Mouse (Mus musculus) lung, embryonic 15.5 days (tissue): ENCODE results near the gene Pate1. TPM values are rescaled to one million over a fixed set of nuclear protein-coding genes. Genes with fewer than 3 reads are reported as not detected.

ENCODE experiments used
- ATAC-seq: fragments of 200-750 bp; cut with Nextera tagmentation; 2 replicates; pipeline ENCODE4 v1.8.0; 2017; ENCODE audit warnings: moderate number of reproducible peaks, borderline replicate concordance; ENCODE audit not compliant: low FRiP score, low TSS enrichment; ENCODE audit errors: extremely low read depth
- H3K27ac ChIP-seq: fragments of 300-500 bp; sonication (generic); 2 replicates; pipeline ENCODE4 v1.5.1; 2015; ENCODE audit warnings: moderate library complexity, mild to moderate bottlenecking, inconsistent platforms
- H3K27me3 ChIP-seq: fragments of 300-500 bp; sonication (generic); 2 replicates; pipeline ENCODE4 v1.6.1; 2015; ENCODE audit warnings: inconsistent platforms
- H3K36me3 ChIP-seq: fragments of 300-500 bp; sonication (generic); 2 replicates; pipeline ENCODE4 v1.6.1; 2015; ENCODE audit warnings: inconsistent platforms
- H3K4me1 ChIP-seq: fragments of 300-500 bp; sonication (generic); 2 replicates; pipeline ENCODE4 v1.6.1; 2015; ENCODE audit warnings: inconsistent platforms
- H3K4me2 ChIP-seq: fragments of 300-500 bp; sonication (generic); 2 replicates; pipeline ENCODE4 v1.6.1; 2015; ENCODE audit warnings: inconsistent platforms, mild to moderate bottlenecking, moderate library complexity
- H3K4me3 ChIP-seq: fragments of 300-500 bp; sonication (generic); 2 replicates; pipeline ENCODE4 v1.5.1; 2015; ENCODE audit warnings: mild to moderate bottlenecking, inconsistent platforms
- H3K9ac ChIP-seq: fragments of 300-500 bp; sonication (generic); 2 replicates; pipeline ENCODE4 v1.6.1; 2015; ENCODE audit warnings: inconsistent platforms
- H3K9me3 ChIP-seq: fragments of 300-500 bp; sonication (generic); 2 replicates; pipeline ENCODE4 v1.6.1; 2016; ENCODE audit warnings: inconsistent platforms
- WGBS: fragments of 180-500 bp; shearing (Covaris S2); methylation state at CpG from one replicate; pipeline ENCODE4 v1.1.7; 2015; 5-methylcytosine and 5-hydroxymethylcytosine counted together
- polyA plus RNA-seq: library from polyadenylated mRNA; unstranded; fragments of >200 nt; fragmentation: Nextera tagmentation; extraction: Ambion mirVana; gene quantifications from 2 replicates; pipeline ENCODE4 v1.2.1, GENCODE M21; 2015

Pate1 gene
- not detected in 2 replicates for polyA plus RNA-seq

- Histone ChIP-seq H3K4me2 (no peak within 1 kb of the TSS), H3K27me3 (no peaks in the 10 kb centered on the region), H3K9ac (no peak within 1 kb of the TSS), H3K9me3 (no peaks in the 10 kb centered on the region), H3K4me3 (no peak within 1 kb of the TSS), H3K4me1 (no peaks in the 10 kb centered on the region), H3K36me3 (no peaks in the 10 kb centered on the region), H3K27ac (no peak within 1 kb of the TSS)
- WGBS = 30% methylated on average over 1 of the region's 1 CpGs
- ATAC-seq = no peak
Observed at GRCm38 (mm10) chr9:35687013-35687412, at the start of gene Pate1. Gene Pate1 (minus strand): TSS chr9:35687390.

DNA sequence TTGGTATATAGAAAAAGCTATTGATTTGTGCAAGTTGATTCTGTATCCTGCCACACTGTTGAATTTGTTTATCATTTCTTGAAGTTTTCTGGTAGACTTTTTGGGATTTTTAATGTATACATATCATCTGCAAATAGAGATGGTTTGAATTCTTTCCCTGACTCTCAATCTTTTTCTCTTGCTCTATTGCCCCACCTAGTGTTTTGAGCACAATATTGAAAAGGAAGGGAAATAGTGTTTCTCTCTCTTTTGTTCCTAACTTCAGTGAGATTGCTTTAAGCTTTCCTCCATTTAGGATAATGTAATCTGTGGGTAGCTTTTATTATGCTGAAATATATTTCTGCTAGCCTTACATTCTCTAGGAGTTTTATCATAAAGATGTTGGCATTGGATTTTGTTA, 20.1 kb upstream of the Pate1 start:
- Histone ChIP-seq H3K4me2 (no peak overlapping the region), H3K27ac (no peak overlapping the region), H3K36me3 (no peaks in the 10 kb centered on the region), H3K9ac (no peak overlapping the region), H3K9me3 (no peaks in the 10 kb centered on the region), H3K27me3 (no peaks in the 10 kb centered on the region), H3K4me3 (no peak overlapping the region), H3K4me1 (no peaks in the 10 kb centered on the region)
- no peak for ATAC-seq

- Histone ChIP-seq H3K4me2 (no peak overlapping the region), H3K27me3 (no peaks in the 10 kb centered on the region), H3K9ac (no peak overlapping the region), H3K4me3 (no peak overlapping the region), H3K36me3 (no peaks in the 10 kb centered on the region), H3K27ac (no peak overlapping the region), H3K4me1 (no peaks in the 10 kb centered on the region), H3K9me3 (no peaks in the 10 kb centered on the region)
- ATAC-seq = no peak
Observed at GRCm38 (mm10) chr9:35691924-35692323, 4.7 kb upstream of the Pate1 start.

GRCm38 (mm10) chr9:35673557-35673956, 13.6 kb downstream of the Pate1 start:
- Histone ChIP-seq H3K36me3 (no peaks in the 10 kb centered on the region), H3K9ac (no peak overlapping the region), H3K27me3 (no peaks in the 10 kb centered on the region), H3K4me3 (no peak overlapping the region), H3K27ac (no peak overlapping the region), H3K4me2 (no peak overlapping the region), H3K4me1 (no peaks in the 10 kb centered on the region), H3K9me3 (no peaks in the 10 kb centered on the region)
- 77% methylated on average over 2 of the region's 2 CpGs for WGBS
- ATAC-seq = no peak

DNA sequence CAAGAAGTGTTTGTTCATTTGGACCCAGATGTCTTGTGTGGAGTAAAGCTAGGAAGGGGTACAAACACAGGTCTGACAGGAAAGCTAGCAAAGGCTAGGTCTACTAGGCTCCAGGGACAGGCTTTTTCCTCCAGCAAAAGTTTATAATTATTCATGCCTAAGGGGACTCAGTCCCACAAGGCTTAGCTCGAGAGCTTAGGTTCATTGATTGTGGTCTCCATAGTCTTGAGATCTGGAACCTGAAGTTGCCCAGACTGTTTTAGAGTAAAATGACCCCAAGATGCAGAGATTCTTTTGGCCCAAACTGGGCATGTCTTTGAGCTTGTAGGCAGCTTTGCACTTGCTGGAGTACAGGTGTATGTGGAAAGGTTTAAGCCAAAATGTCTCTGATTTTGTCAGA, 39.1 kb downstream of the Pate1 start, which contains the start of gene Pate3:
Pate3 (minus strand) TSS at position 101 of the 400 bp plus-strand sequence.
- no peaks in the 10 kb centered on the region for H3K27me3 ChIP-seq
- no peak within 1 kb of the TSS for H3K4me2 ChIP-seq
- no peaks in the 10 kb centered on the region for H3K9me3 ChIP-seq
- H3K36me3 ChIP-seq = no peaks in the 10 kb centered on the region
- H3K9ac ChIP-seq = no peak within 1 kb of the TSS
- ATAC-seq = no peak
- H3K4me1 ChIP-seq = no peaks in the 10 kb centered on the region
- H3K4me3 ChIP-seq = no peak within 1 kb of the TSS
- whole genome bisulfite sequencing = 80% methylated on average over 1 of the region's 1 CpGs
- no peak within 1 kb of the TSS for H3K27ac ChIP-seq

Other genes with a start within 250 kb of the Pate1 start
- not detected in 2 replicates for gene Gm1113, start 169.1 kb downstream of the Pate1 start, polyA plus RNA-seq
- gene Ddx25, start 128.9 kb downstream of the Pate1 start, polyA plus RNA-seq = 1.2 and 1.3 TPM in 2 replicates
- gene Pus3, start 128.8 kb downstream of the Pate1 start, polyA plus RNA-seq = 15.1 and 15.9 TPM in 2 replicates
- 0.72 TPM in 2 replicates for gene Pate2, start 117.1 kb downstream of the Pate1 start, polyA plus RNA-seq
- gene Hyls1, start 117.0 kb downstream of the Pate1 start, polyA plus RNA-seq = 19.0 and 19.5 TPM in 2 replicates
- gene Pate4, start 75.4 kb downstream of the Pate1 start, polyA plus RNA-seq = not detected in 2 replicates
- not detected in 2 replicates for gene Pate3, start 39.2 kb downstream of the Pate1 start, polyA plus RNA-seq
- gene Gm17677, start 53.7 kb upstream of the Pate1 start, polyA plus RNA-seq = not detected in 2 replicates
- gene Gm17727, start 90.7 kb upstream of the Pate1 start, polyA plus RNA-seq = not detected in 2 replicates
- not detected in 2 replicates for gene Gm27235, start 102.7 kb upstream of the Pate1 start, polyA plus RNA-seq
- gene D730048I06Rik, start 102.7 kb upstream of the Pate1 start, polyA plus RNA-seq = not detected in 2 replicates
- gene 9230110F15Rik, start 156.8 kb upstream of the Pate1 start, polyA plus RNA-seq = not detected in 2 replicates
- gene 9230113P08Rik, start 221.0 kb upstream of the Pate1 start, polyA plus RNA-seq = not detected in 2 replicates